Mouse (Mus musculus): ENCODE results near the gene Rasd1.

The Rasd1 gene

GRCm38 (mm10) chr11:59964818-59965217, at the start of gene Rasd1:
Gene Rasd1 (minus strand): TSS chr11:59964944.
- peak in 1 of 2 experiments; percentile 58 for DNase-seq (ENCODE audit: low spot score in 2 of 2)

- DNase-seq (ENCODE audit: low spot score in 2 of 2), result no peak
Measured at GRCm38 (mm10) chr11:60011516-60011915, 46.8 kb upstream of the Rasd1 start.

GRCm38 (mm10) chr11:60009451-60009850, 44.7 kb upstream of the Rasd1 start:
- DNase-seq (ENCODE audit: low spot score in 2 of 2), result no peak

- DNase-seq (ENCODE audit: low spot score in 2 of 2), result no peak
Measured at GRCm38 (mm10) chr11:60005866-60006265, 41.1 kb upstream of the Rasd1 start.

- DNase-seq (ENCODE audit: low spot score in 2 of 2), result no peak
Measured at GRCm38 (mm10) chr11:60004716-60005115, 40.0 kb upstream of the Rasd1 start.

- peak in 1 of 2 experiments; percentile 18 for DNase-seq (ENCODE audit: low spot score in 2 of 2)
Measured at GRCm38 (mm10) chr11:60003811-60004210, 39.1 kb upstream of the Rasd1 start.

GRCm38 (mm10) chr11:60001231-60001980, 36.7 kb upstream of the Rasd1 start:
- no peak for DNase-seq (ENCODE audit: low spot score in 2 of 2)

GRCm38 (mm10) chr11:59994318-59994717, 29.6 kb upstream of the Rasd1 start:
- DNase-seq (ENCODE audit: low spot score in 2 of 2), result no peak

- no peak for DNase-seq (ENCODE audit: low spot score in 2 of 2)
Measured at GRCm38 (mm10) chr11:59991365-59991764, 26.6 kb upstream of the Rasd1 start.

- no peak for DNase-seq (ENCODE audit: low spot score in 2 of 2)
Measured at GRCm38 (mm10) chr11:59989406-59989805, 24.7 kb upstream of the Rasd1 start.

- DNase-seq (ENCODE audit: low spot score in 2 of 2), result no peak
Measured at GRCm38 (mm10) chr11:59977831-59978230, 13.1 kb upstream of the Rasd1 start.

GRCm38 (mm10) chr11:59975241-59975640, 10.5 kb upstream of the Rasd1 start:
- DNase-seq (ENCODE audit: low spot score in 2 of 2), result no peak

GRCm38 (mm10) chr11:59973389-59973788, 8.6 kb upstream of the Rasd1 start:
- DNase-seq (ENCODE audit: low spot score in 2 of 2), result no peak

- DNase-seq (ENCODE audit: low spot score in 2 of 2), result no peak
Measured at GRCm38 (mm10) chr11:59971691-59972090, 6.9 kb upstream of the Rasd1 start.

- no peak for DNase-seq (ENCODE audit: low spot score in 2 of 2)
Measured at GRCm38 (mm10) chr11:59970780-59971179, 6.0 kb upstream of the Rasd1 start.

- no peak for DNase-seq (ENCODE audit: low spot score in 2 of 2)
Measured at GRCm38 (mm10) chr11:59967765-59968164, 3.0 kb upstream of the Rasd1 start.

- DNase-seq (ENCODE audit: low spot score in 2 of 2), result no peak
Measured at GRCm38 (mm10) chr11:59966102-59966483, 1.3 kb upstream of the Rasd1 start.

- peak; percentile 76 to 77 for DNase-seq (ENCODE audit: low spot score in 2 of 2)
Measured at GRCm38 (mm10) chr11:59965227-59966101, 720 bp upstream of the Rasd1 start.

GRCm38 (mm10) chr11:59964163-59964758, 483 bp downstream of the Rasd1 start:
- DNase-seq (ENCODE audit: low spot score in 2 of 2), result no peak

GRCm38 (mm10) chr11:59963364-59964162, 1.2 kb downstream of the Rasd1 start:
- DNase-seq (ENCODE audit: low spot score in 2 of 2), result no peak

- DNase-seq (ENCODE audit: low spot score in 2 of 2), result no peak
Measured at GRCm38 (mm10) chr11:59962590-59962989, 2.2 kb downstream of the Rasd1 start.
